Mouse (Mus musculus): Measurements from ENCODE around the gene Cers6. TPM values are rescaled to one million over a fixed set of nuclear protein-coding genes. Genes with fewer than 3 reads are reported as not detected.

Cers6 gene
- polyA plus RNA-seq (2014; fragmentation: Illumina TruSeq; extraction: RNeasy Lipid Tissue Mini Kit (QIAGEN cat#74804); ENCODE audit: low read depth, low replicate concordance) = 7.0 TPM

DNA sequence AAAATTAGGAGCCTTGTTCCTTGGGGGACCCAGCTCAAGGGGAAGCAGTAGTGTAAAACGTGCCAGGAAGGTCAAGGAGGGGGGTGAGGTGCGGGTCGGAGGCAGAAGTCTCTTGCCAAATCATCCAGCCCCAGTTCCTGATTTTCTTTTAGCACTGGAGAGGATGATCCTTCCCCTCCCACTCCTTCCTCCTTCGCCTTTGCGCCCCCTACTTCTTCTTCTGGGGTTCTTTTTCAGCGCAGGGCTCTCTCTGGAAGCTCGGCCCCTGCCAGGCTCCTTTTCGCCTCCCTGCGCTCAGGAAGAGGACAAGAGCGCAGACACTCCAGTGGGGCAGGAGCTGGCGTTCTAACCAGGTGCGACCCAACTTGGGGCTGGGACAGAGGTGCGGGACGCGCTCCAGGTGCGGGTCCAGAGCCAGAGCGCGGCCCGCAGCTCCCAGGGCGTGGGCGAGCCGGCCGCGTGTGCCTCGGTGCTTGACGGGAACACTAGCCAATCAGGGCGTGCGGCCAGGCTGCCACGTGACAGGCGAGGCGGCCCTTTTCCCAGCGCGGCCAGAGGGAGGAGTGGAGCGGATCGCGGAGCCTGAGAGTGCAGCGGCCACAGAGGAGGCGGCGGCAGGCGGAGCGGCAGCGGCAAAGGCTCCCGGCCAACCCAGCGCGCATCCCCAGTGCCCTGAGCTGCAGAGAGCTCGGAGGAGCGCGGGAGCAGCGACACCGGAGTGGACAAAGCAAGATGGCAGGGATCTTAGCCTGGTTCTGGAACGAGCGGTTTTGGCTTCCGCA, at the start of gene Cers6:
Cers6 (plus strand) TSS at position 538 of the 782 bp plus-strand sequence.

DNA sequence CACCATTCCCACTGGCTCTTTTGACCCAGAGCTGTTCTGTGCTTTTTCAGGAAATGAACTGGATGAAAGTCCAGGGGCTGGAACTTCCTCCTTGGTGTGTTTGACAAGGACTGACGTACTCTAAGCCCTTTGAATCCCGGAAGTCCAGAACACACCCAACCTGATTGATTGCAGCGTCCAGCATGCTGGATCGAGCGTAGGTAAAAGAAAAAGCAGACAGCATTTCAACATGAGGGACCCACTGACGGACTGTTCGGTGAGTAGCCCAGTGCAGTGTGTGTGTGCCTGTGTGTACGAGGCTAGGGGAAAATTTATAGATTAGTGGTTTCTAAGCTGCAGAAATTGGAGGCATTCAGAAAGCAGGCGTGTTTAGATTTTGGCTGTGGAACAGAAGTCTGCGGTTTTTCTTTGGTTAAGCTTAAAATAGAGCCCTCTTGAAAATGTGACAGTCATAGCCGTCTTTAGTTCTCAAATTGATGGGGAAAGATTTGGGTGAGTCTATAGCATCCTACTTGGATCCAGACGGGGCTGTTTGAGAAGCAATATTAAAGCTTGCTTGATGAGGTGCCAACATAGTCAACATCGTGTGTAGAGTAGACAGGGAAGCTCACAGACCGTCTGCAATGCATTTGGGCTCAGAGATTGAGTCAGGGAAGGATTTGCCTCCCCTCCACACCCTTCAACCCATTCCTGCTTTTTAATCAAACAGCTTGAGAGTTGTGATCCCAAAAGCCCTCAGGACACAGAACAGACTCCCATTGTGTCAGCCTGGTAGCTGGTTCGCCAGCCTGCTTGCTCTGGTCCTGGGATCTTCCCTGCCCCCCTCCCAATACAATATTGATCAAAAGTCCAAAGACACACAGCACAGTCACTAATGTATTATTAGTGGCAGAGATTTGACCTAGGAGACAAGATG, 274.7 kb downstream of the Cers6 start, which contains the start of gene Nostrin:
Nostrin (plus strand) TSS at position 140 of the 916 bp plus-strand sequence.

Other genes with a start within 250 kb of the Cers6 start
- gene 4932414N04Rik, start 205.0 kb upstream of the Cers6 start, polyA plus RNA-seq (2014; fragmentation: Illumina TruSeq; extraction: RNeasy Lipid Tissue Mini Kit (QIAGEN cat#74804); ENCODE audit: low read depth, low replicate concordance) = 232 TPM